Mouse (Mus musculus): Measurements from ENCODE around the gene Gfy. TPM values are rescaled to one million over a fixed set of nuclear protein-coding genes. Genes with fewer than 3 reads are reported as not detected.

The Gfy gene
- polyA plus RNA-seq, 1 experiment, result not detected

DNA sequence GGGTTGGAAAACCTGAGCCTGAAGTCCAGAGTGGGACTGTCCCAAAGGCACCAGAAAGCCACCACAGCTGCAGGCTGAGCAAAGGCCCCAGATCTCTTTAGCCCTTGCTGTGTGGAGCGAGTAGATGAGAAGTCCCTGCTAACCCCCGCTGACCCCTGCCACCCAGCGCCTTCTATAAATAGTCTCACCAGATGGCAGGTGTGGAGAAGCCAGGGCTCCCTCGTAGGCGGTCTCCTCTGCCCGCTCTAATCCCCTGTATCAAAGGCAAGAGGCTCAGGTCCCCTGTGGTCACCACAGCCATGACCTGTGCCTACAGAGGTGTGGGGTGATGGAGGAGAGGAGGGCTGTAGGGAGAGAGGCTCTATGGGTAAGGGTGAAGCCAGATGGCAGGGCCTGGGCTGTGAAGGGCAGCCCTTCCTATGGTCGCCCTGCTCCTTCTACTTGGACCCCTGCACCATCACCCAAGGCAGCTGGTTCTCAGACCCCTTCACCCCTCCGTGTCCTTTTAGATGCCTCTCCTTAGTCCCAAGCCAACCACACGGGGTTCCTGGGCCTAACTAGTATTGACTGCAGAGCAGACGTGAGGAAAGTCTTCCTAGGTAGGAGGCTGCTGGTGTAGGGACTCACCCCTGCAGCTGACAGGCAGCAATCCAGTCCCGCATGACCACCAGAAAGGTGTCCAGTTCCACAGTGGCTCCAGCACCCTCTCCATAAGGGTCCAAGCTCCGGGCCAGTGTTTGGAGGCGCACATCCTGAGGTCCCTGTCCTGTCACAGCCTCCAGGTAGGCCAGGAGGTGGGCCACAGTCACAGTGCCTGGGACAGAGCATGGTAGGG, 16.2 kb upstream of the Gfy start:
- TF ChIP-seq POLR2A (IDR thresholded peaks at IDR 0.05; ENCODE audit: low read depth, low read length) (no peak), CTCF (IDR thresholded peaks at IDR 0.05; ENCODE audit: borderline replicate concordance, insufficient read depth, low read length) (no peak)
- Histone ChIP-seq H3K27ac (ENCODE audit: insufficient read depth, low read length) (no peak overlapping the region), H3K4me3 (ENCODE audit: insufficient read depth, low read length) (no peak overlapping the region), H3K4me1 (ENCODE audit: control insufficient read depth, insufficient read depth, low read length) (peaks cover 6% of the 10 kb centered on the region; the same call in 1 of the 2 replicates)

GRCm38 (mm10) chr7:45193871-45194785, 14.8 kb upstream of the Gfy start:
- no peak overlapping the region for H3K4me3 ChIP-seq (ENCODE audit: insufficient read depth, low read length)
- H3K27ac ChIP-seq (ENCODE audit: insufficient read depth, low read length), result no peak overlapping the region
- H3K4me1 ChIP-seq (ENCODE audit: control insufficient read depth, insufficient read depth, low read length), result peaks cover 6% of the 10 kb centered on the region; the same call in 1 of the 2 replicates
- TF ChIP-seq CTCF (IDR thresholded peaks at IDR 0.05; ENCODE audit: borderline replicate concordance, insufficient read depth, low read length) (no peak), POLR2A (IDR thresholded peaks at IDR 0.05; ENCODE audit: low read depth, low read length) (no peak)

- Histone ChIP-seq H3K4me3 (ENCODE audit: insufficient read depth, low read length) (no peak overlapping the region), H3K4me1 (ENCODE audit: control insufficient read depth, insufficient read depth, low read length) (peaks cover 6% of the 10 kb centered on the region; the same call in 1 of the 2 replicates), H3K27ac (ENCODE audit: insufficient read depth, low read length) (no peak overlapping the region)
- TF ChIP-seq POLR2A (IDR thresholded peaks at IDR 0.05; ENCODE audit: low read depth, low read length) (no peak), CTCF (IDR thresholded peaks at IDR 0.05; ENCODE audit: borderline replicate concordance, insufficient read depth, low read length) (no peak)
These were observed 14.0 kb upstream of the Gfy start for GRCm38 (mm10) chr7:45193406-45193805.

- H3K4me1 ChIP-seq (ENCODE audit: control insufficient read depth, insufficient read depth, low read length), result peaks cover 6% of the 10 kb centered on the region; the same call in 1 of the 2 replicates
- no peak for TF ChIP-seq POLR2A (IDR thresholded peaks at IDR 0.05; ENCODE audit: low read depth, low read length)
- no peak for TF ChIP-seq CTCF (IDR thresholded peaks at IDR 0.05; ENCODE audit: borderline replicate concordance, insufficient read depth, low read length)
- no peak overlapping the region for H3K27ac ChIP-seq (ENCODE audit: insufficient read depth, low read length)
- H3K4me3 ChIP-seq (ENCODE audit: insufficient read depth, low read length), result no peak overlapping the region
These were observed 13.4 kb upstream of the Gfy start for GRCm38 (mm10) chr7:45192585-45193310.

- Histone ChIP-seq H3K27ac (ENCODE audit: insufficient read depth, low read length) (no peak overlapping the region), H3K4me1 (ENCODE audit: control insufficient read depth, insufficient read depth, low read length) (peaks cover 3% of the 10 kb centered on the region; the same call in 1 of the 2 replicates), H3K4me3 (ENCODE audit: insufficient read depth, low read length) (no peak overlapping the region)
- TF ChIP-seq CTCF (IDR thresholded peaks at IDR 0.05; ENCODE audit: borderline replicate concordance, insufficient read depth, low read length), result no peak
- no peak for TF ChIP-seq POLR2A (IDR thresholded peaks at IDR 0.05; ENCODE audit: low read depth, low read length)
These were observed 12.5 kb upstream of the Gfy start for GRCm38 (mm10) chr7:45191803-45192363.

DNA sequence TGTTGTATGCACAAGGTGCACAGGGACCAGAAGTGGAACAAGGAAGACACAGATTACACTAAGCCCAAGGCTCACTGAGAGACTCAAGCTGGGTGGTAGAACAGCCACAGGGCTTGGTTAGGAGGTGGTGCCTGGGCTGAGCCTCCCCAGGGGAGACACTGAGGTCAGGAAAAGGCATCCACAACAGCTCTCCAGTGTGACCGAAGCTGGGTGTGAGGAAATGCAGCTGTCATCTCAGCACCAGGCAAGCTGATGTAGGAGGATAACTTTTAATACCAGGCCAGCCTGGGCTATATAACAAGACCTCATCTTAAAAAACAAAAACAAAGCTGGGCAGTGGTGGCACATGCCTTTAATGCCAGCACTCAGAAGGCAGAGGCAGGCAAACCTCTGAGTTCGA, 11.8 kb upstream of the Gfy start:
- Histone ChIP-seq H3K27ac (ENCODE audit: insufficient read depth, low read length) (no peak overlapping the region), H3K4me3 (ENCODE audit: insufficient read depth, low read length) (no peak overlapping the region), H3K4me1 (ENCODE audit: control insufficient read depth, insufficient read depth, low read length) (peaks cover 3% of the 10 kb centered on the region; the same call in 1 of the 2 replicates)
- no peak for TF ChIP-seq CTCF (IDR thresholded peaks at IDR 0.05; ENCODE audit: borderline replicate concordance, insufficient read depth, low read length)
- no peak for TF ChIP-seq POLR2A (IDR thresholded peaks at IDR 0.05; ENCODE audit: low read depth, low read length)

GRCm38 (mm10) chr7:45190186-45190585, 10.8 kb upstream of the Gfy start:
- TF ChIP-seq POLR2A (IDR thresholded peaks at IDR 0.05; ENCODE audit: low read depth, low read length) (no peak), CTCF (IDR thresholded peaks at IDR 0.05; ENCODE audit: borderline replicate concordance, insufficient read depth, low read length) (no peak)
- H3K4me3 ChIP-seq (ENCODE audit: insufficient read depth, low read length), result no peak overlapping the region
- H3K4me1 ChIP-seq (ENCODE audit: control insufficient read depth, insufficient read depth, low read length), result peaks cover 3% of the 10 kb centered on the region; the same call in 1 of the 2 replicates
- H3K27ac ChIP-seq (ENCODE audit: insufficient read depth, low read length), result no peak overlapping the region

DNA sequence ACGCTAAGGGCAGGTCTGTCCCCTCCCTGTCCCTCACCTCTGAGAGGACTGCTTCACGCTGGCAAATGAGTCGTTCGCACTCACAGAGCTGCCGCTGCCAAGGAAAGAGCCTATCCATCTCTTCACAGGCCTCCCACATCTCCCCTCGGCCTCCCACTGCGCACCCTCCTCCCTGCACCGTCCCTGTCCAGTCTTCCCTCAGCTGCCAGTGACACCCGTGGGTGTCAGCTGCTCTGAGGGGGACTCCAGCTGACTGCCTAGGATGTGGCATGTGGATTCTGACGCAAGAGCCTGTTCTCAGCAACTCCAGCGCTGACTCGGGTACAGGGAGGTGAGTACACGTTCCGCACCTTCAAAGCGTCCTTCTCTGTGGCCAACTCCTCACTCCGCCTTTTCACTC, 10.2 kb upstream of the Gfy start:
- Histone ChIP-seq H3K4me1 (ENCODE audit: control insufficient read depth, insufficient read depth, low read length) (peaks cover 3% of the 10 kb centered on the region; the same call in 1 of the 2 replicates), H3K4me3 (ENCODE audit: insufficient read depth, low read length) (no peak overlapping the region), H3K27ac (ENCODE audit: insufficient read depth, low read length) (no peak overlapping the region)
- TF ChIP-seq CTCF (IDR thresholded peaks at IDR 0.05; ENCODE audit: borderline replicate concordance, insufficient read depth, low read length) (no peak), POLR2A (IDR thresholded peaks at IDR 0.05; ENCODE audit: low read depth, low read length) (no peak)

DNA sequence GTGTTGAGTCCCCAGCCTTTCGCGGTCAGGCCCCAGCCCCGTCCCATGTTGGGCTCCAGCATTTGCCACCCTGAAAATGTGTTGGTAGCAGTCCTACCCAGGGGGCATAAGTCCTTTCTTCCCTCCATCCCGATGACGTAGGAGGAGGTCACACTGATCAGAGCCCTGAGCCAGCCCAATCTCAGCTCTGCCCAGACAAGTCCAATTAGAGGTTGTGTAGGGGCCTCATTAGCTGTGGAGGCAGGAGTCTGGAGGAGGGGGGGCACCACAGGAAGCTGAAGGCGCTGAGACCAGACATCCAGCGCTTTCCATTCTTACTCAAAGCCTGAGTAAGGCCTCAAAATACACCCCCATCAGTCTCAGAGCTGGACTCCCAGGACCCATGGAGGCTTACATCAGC, 6.6 kb upstream of the Gfy start:
- no peak for TF ChIP-seq CTCF (IDR thresholded peaks at IDR 0.05; ENCODE audit: borderline replicate concordance, insufficient read depth, low read length)

More for the DNA sequence above, 6.6 kb upstream of the Gfy start:
- Histone ChIP-seq H3K4me3 (ENCODE audit: insufficient read depth, low read length) (no peak overlapping the region), H3K27ac (ENCODE audit: insufficient read depth, low read length) (no peak overlapping the region), H3K4me1 (ENCODE audit: control insufficient read depth, insufficient read depth, low read length) (no peaks in the 10 kb centered on the region)
